Mouse (Mus musculus): ENCODE measurements around the gene Anks6. TPM values are rescaled to one million over a fixed set of nuclear protein-coding genes. Genes with fewer than 3 reads are reported as not detected.
A peak's percentile ranks its signal among the peaks of the same experiment; 100 is the strongest.
"Not testable (repeated sequence)": the region's sequence is repeated elsewhere in the genome, so short reads cannot be mapped to it uniquely, and the experiment has no call there.

The Anks6 gene
- polyA plus RNA-seq, 1 experiment from 2014 or later = 7.2 TPM

DNA sequence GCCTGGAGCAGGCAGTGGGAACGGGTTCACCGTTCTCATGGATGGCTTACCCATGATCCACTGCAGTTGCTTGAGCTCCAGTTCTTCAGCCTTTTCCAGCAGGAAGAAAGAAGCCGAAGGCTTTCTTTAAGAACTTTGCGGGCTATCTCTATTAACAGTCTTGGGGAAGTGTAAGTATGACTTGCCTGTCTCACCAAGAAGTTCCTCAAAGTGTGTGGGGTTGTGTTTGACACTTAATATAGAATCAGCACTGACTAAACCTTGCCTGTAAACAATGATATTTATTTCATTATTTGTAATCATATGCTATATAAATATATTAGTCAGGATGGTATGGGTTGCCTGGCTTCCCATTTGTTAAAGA, 23.4 kb upstream of the Anks6 start:
- Histone ChIP-seq H3K36me3 (ENCODE audit: control insufficient read depth, insufficient read depth, low read length) (no peaks in the 10 kb centered on the region), H3K27ac (ENCODE audit: low read depth, low read length) (no peak overlapping the region), H3K27me3 (ENCODE audit: control insufficient read depth, insufficient read depth, low read length) (no peaks in the 10 kb centered on the region), H3K4me3 (ENCODE audit: low read length) (no peak overlapping the region), H3K9ac (ENCODE audit: low read depth, low read length) (no peak overlapping the region), H3K9me3 (ENCODE audit: control insufficient read depth, low read length) (no peaks in the 10 kb centered on the region), H3K4me2 (replicated peaks; ENCODE audit: low read depth, low read length) (no peak overlapping the region), H3K4me1 (ENCODE audit: control insufficient read depth, insufficient read depth, low read length) (no peaks in the 10 kb centered on the region)
- WGBS = 87% methylated on average over 4 of the region's 4 CpGs
- ATAC-seq (ENCODE audit: low FRiP score, low TSS enrichment) = no peak

DNA sequence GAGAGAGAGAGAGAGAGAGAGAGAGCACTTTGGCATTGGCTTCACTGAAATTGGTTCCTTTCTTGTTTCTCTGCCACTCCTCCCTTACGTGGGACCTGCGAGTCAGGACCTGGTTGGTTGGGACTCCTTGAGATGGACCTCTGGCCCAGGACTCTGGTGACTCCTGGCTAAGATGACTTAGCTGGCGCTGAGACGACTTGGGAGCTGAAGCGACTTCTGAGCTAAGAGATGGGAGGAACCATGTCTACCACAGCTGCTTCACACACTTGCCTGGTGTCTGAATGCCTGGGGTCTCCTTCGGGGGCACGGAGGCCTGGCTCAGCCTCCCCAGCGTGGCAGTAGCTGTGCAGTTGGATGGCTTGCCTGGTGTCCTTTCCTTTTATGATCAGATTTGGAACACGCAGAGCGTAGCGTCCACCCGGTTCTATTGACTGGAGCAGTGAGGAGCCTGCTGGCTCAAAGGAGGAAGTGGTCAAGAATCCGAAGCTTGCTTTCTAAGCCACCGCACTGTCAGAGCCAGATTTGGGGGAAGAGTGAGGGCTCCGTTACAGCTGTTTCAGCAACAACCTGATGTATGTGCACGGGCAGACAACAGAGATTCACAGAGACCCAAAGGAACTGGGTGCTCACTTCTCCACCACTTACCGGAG, 22.9 kb upstream of the Anks6 start:
- 90% methylated on average over 17 of the region's 17 CpGs for WGBS
- H3K9me3 ChIP-seq (ENCODE audit: control insufficient read depth, low read length) = no peaks in the 10 kb centered on the region
- no peak overlapping the region for H3K4me3 ChIP-seq (ENCODE audit: low read length)
- no peak overlapping the region for H3K9ac ChIP-seq (ENCODE audit: low read depth, low read length)
- H3K27me3 ChIP-seq (ENCODE audit: control insufficient read depth, insufficient read depth, low read length) = no peaks in the 10 kb centered on the region
- H3K36me3 ChIP-seq (ENCODE audit: control insufficient read depth, insufficient read depth, low read length) = no peaks in the 10 kb centered on the region
- no peak for ATAC-seq (ENCODE audit: low FRiP score, low TSS enrichment)
- H3K4me1 ChIP-seq (ENCODE audit: control insufficient read depth, insufficient read depth, low read length) = no peaks in the 10 kb centered on the region
- no peak overlapping the region for H3K4me2 ChIP-seq (replicated peaks; ENCODE audit: low read depth, low read length)
- H3K27ac ChIP-seq (ENCODE audit: low read depth, low read length) = no peak overlapping the region

- Histone ChIP-seq H3K4me3 (ENCODE audit: low read length) (no peak overlapping the region), H3K27me3 (ENCODE audit: control insufficient read depth, insufficient read depth, low read length) (no peaks in the 10 kb centered on the region), H3K27ac (ENCODE audit: low read depth, low read length) (no peak overlapping the region), H3K4me1 (ENCODE audit: control insufficient read depth, insufficient read depth, low read length) (no peaks in the 10 kb centered on the region), H3K4me2 (replicated peaks; ENCODE audit: low read depth, low read length) (no peak overlapping the region), H3K36me3 (ENCODE audit: control insufficient read depth, insufficient read depth, low read length) (no peaks in the 10 kb centered on the region), H3K9me3 (ENCODE audit: control insufficient read depth, low read length) (0 out of 2 replicates have a peak, but pooled peaks cover 2% of the 10 kb centered on the region), H3K9ac (ENCODE audit: low read depth, low read length) (no peak overlapping the region)
- WGBS = 22% methylated on average over 2 of the region's 2 CpGs
- ATAC-seq (ENCODE audit: low FRiP score, low TSS enrichment) = no peak
Measured at GRCm38 (mm10) chr4:47075054-47075453, 17.8 kb upstream of the Anks6 start.

GRCm38 (mm10) chr4:47060900-47061299, 3.7 kb upstream of the Anks6 start:
- H3K36me3 ChIP-seq (ENCODE audit: control insufficient read depth, insufficient read depth, low read length) = no peaks in the 10 kb centered on the region
- no peak overlapping the region for H3K4me3 ChIP-seq (ENCODE audit: low read length)
- 4% methylated on average over 1 of the region's 1 CpGs for WGBS
- ATAC-seq (ENCODE audit: low FRiP score, low TSS enrichment) = no peak
- no peaks in the 10 kb centered on the region for H3K27me3 ChIP-seq (ENCODE audit: control insufficient read depth, insufficient read depth, low read length)
- H3K9me3 ChIP-seq (ENCODE audit: control insufficient read depth, low read length) = no peaks in the 10 kb centered on the region
- H3K4me2 ChIP-seq (replicated peaks; ENCODE audit: low read depth, low read length) = no peak overlapping the region
- no peak overlapping the region for H3K27ac ChIP-seq (ENCODE audit: low read depth, low read length)
- H3K4me1 ChIP-seq (ENCODE audit: control insufficient read depth, insufficient read depth, low read length) = peaks cover 9% of the 10 kb centered on the region; the same call in 1 of the 2 replicates
- no peak overlapping the region for H3K9ac ChIP-seq (ENCODE audit: low read depth, low read length)

GRCm38 (mm10) chr4:47057510-47058325, 491 bp upstream of the Anks6 start:
- Histone ChIP-seq H3K4me3 (ENCODE audit: low read length) (peak overlapping the region; percentile 74), H3K4me1 (ENCODE audit: control insufficient read depth, insufficient read depth, low read length) (peaks cover 9% of the 10 kb centered on the region; the same call in 1 of the 2 replicates), H3K27me3 (ENCODE audit: control insufficient read depth, insufficient read depth, low read length) (no peaks in the 10 kb centered on the region), H3K9me3 (ENCODE audit: control insufficient read depth, low read length) (no peaks in the 10 kb centered on the region), H3K4me2 (replicated peaks; ENCODE audit: low read depth, low read length) (peak overlapping the region; percentile 84), H3K27ac (ENCODE audit: low read depth, low read length) (no peak overlapping the region; the same call in 1 of the 2 replicates), H3K36me3 (ENCODE audit: control insufficient read depth, insufficient read depth, low read length) (no peaks in the 10 kb centered on the region), H3K9ac (ENCODE audit: low read depth, low read length) (peak overlapping the region; percentile 88)
- 34% methylated on average over 25 of the region's 25 CpGs for WGBS
- ATAC-seq (ENCODE audit: low FRiP score, low TSS enrichment) = peak; percentile 34; the same call in 1 of the 2 replicates

- 96% methylated on average over 6 of the region's 6 CpGs for WGBS
- Histone ChIP-seq H3K9me3 (ENCODE audit: control insufficient read depth, low read length) (no peaks in the 10 kb centered on the region), H3K4me2 (replicated peaks; ENCODE audit: low read depth, low read length) (peak overlapping the region; percentile 84; the same call in 1 of the 2 replicates), H3K27me3 (ENCODE audit: control insufficient read depth, insufficient read depth, low read length) (no peaks in the 10 kb centered on the region), H3K4me1 (ENCODE audit: control insufficient read depth, insufficient read depth, low read length) (peaks cover 24% of the 10 kb centered on the region), H3K4me3 (ENCODE audit: low read length) (no peak overlapping the region), H3K36me3 (ENCODE audit: control insufficient read depth, insufficient read depth, low read length) (no peaks in the 10 kb centered on the region), H3K9ac (ENCODE audit: low read depth, low read length) (no peak overlapping the region), H3K27ac (ENCODE audit: low read depth, low read length) (no peak overlapping the region)
- ATAC-seq (ENCODE audit: low FRiP score, low TSS enrichment) = no peak
Measured at GRCm38 (mm10) chr4:47055570-47056080, 1.6 kb downstream of the Anks6 start.

- whole genome bisulfite sequencing = 93% methylated on average over 9 of the region's 9 CpGs
- not testable (repeated sequence) for ATAC-seq (ENCODE audit: low FRiP score, low TSS enrichment); H3K4me2 ChIP-seq (replicated peaks; ENCODE audit: low read depth, low read length); H3K27me3 ChIP-seq (ENCODE audit: control insufficient read depth, insufficient read depth, low read length); H3K9ac ChIP-seq (ENCODE audit: low read depth, low read length); H3K27ac ChIP-seq (ENCODE audit: low read depth, low read length); H3K4me3 ChIP-seq (ENCODE audit: low read length); H3K36me3 ChIP-seq (ENCODE audit: control insufficient read depth, insufficient read depth, low read length); H3K9me3 ChIP-seq (ENCODE audit: control insufficient read depth, low read length)
- peaks cover 28% of the 10 kb centered on the region for H3K4me1 ChIP-seq (ENCODE audit: control insufficient read depth, insufficient read depth, low read length)
Measured at GRCm38 (mm10) chr4:47055170-47055569, 2.1 kb downstream of the Anks6 start.

DNA sequence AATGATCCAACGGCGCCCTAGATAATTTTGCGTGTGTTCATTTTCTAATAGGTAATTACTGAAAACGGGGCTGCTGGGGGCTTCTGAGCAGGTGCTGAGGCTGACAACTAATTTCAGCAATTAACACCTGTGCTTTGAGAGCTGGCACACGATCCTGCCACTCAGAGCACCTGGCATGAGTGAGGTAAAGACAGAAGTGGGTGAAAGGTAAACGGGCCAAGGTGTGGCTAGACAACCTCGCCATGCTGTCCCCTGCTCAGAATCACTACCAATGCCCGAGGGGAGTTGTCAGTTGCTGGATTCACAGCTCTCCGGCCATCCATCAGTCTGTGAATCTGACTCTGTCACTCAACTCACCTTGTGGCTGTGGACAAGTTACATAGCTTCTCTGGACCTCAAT, 5.3 kb downstream of the Anks6 start:
- Histone ChIP-seq H3K9me3 (ENCODE audit: control insufficient read depth, low read length) (no peaks in the 10 kb centered on the region), H3K27me3 (ENCODE audit: control insufficient read depth, insufficient read depth, low read length) (no peaks in the 10 kb centered on the region), H3K4me2 (replicated peaks; ENCODE audit: low read depth, low read length) (no peak overlapping the region), H3K9ac (ENCODE audit: low read depth, low read length) (no peak overlapping the region), H3K36me3 (ENCODE audit: control insufficient read depth, insufficient read depth, low read length) (no peaks in the 10 kb centered on the region), H3K27ac (ENCODE audit: low read depth, low read length) (no peak overlapping the region), H3K4me1 (ENCODE audit: control insufficient read depth, insufficient read depth, low read length) (peaks cover 23% of the 10 kb centered on the region), H3K4me3 (ENCODE audit: low read length) (no peak overlapping the region)
- WGBS = 74% methylated on average over 9 of the region's 9 CpGs
- ATAC-seq (ENCODE audit: low FRiP score, low TSS enrichment) = no peak
